Mouse (Mus musculus) MEL (cell line): ENCODE measurements at regions not wholly inside any gene's neighbourhood (a gene's known extent, or its start where the extent isn't known, plus 50 kb on each side); places are given as distances from the start of the nearest gene placed in this dataset.

Experiments
- DNase-seq: peaks from one replicate; pipeline ENCODE4 v3.0.0; 2011; ENCODE audit warnings: low read depth, low spot score
- H3K27ac ChIP-seq: 2 replicates; pipeline ENCODE4 v1.5.1; 2012; ENCODE audit warnings: low read depth, mild to moderate bottlenecking, control low read depth, low read length, moderate library complexity; ENCODE audit not compliant: control insufficient read depth
- H3K27me3 ChIP-seq, 2 experiments: fragments of 150-350 bp in 1 of 2; sonication (generic) in 1 of 2; 2 replicates each; pipeline ENCODE4 v1.6.1; 2012; ENCODE audit warnings: low read length in 2 of 2, mild to moderate bottlenecking in 2 of 2, improper control_type of control experiment in 1 of 2, moderate library complexity in 1 of 2; ENCODE audit not compliant: insufficient read depth in 2 of 2, control insufficient read depth in 1 of 2
- H3K36me3 ChIP-seq, 2 experiments: 2 replicates each; pipeline ENCODE4 v1.6.1; 2012 to 2014; ENCODE audit warnings: low read length in 2 of 2, improper control_type of control experiment in 1 of 2, inconsistent platforms in 1 of 2, mild to moderate bottlenecking in 1 of 2; ENCODE audit not compliant: insufficient read depth in 2 of 2, control insufficient read depth in 1 of 2
- H3K4me1 ChIP-seq, 2 experiments: fragments of 150-350 bp in 1 of 2; sonication (generic) in 1 of 2; 2 replicates each; pipeline ENCODE4 v1.6.1; 2012; ENCODE audit warnings: low read length in 2 of 2, improper control_type of control experiment in 1 of 2, mild to moderate bottlenecking in 1 of 2; ENCODE audit not compliant: insufficient read depth in 2 of 2, control insufficient read depth in 1 of 2
- H3K4me3 ChIP-seq, 2 experiments: fragments of 150-350 bp in 1 of 2; sonication (generic) in 1 of 2; 2 replicates each; pipeline ENCODE4 v1.5.1; 2012; ENCODE audit warnings: low read depth in 2 of 2, low read length in 2 of 2, mild to moderate bottlenecking in 2 of 2, moderate library complexity in 2 of 2, control low read depth in 1 of 2, improper control_type of control experiment in 1 of 2; ENCODE audit not compliant: control insufficient read depth in 1 of 2, insufficient read depth in 1 of 2
- H3K79me2 ChIP-seq: 2 replicates; pipeline ENCODE4 v1.6.1; 2012; ENCODE audit warnings: mild to moderate bottlenecking, low read length, moderate library complexity; ENCODE audit not compliant: control insufficient read depth, poor library complexity, insufficient read depth
- H3K9ac ChIP-seq: 2 replicates; pipeline ENCODE4 v1.6.1; 2012; ENCODE audit warnings: low read depth, mild to moderate bottlenecking, control low read depth, low read length, moderate library complexity; ENCODE audit not compliant: control insufficient read depth, poor library complexity, severe bottlenecking
- H3K9me3 ChIP-seq: fragments of 150-350 bp; sonication (generic); replicated peaks from 2 replicates; pipeline ENCODE4 v1.6.1; 2012; ENCODE audit warnings: mild to moderate bottlenecking, low read length, improper control_type of control experiment, moderate library complexity; ENCODE audit not compliant: insufficient read depth
- BHLHE40 ChIP-seq: IDR thresholded peaks from 2 replicates; pipeline ENCODE4 v1.6.1; 2012; ENCODE audit warnings: low read depth, mild to moderate bottlenecking, inconsistent platforms, low read length, improper control_type of control experiment, borderline replicate concordance
- CHD1 ChIP-seq: IDR thresholded peaks from 2 replicates; pipeline ENCODE4 v1.6.1; 2012; ENCODE audit warnings: low read depth, mild to moderate bottlenecking, inconsistent platforms, low read length, improper control_type of control experiment
- CHD2 ChIP-seq: IDR thresholded peaks from 2 replicates; pipeline ENCODE4 v1.6.1; 2011; ENCODE audit warnings: low read length, improper control_type of control experiment
- CTCF ChIP-seq, 3 experiments: IDR thresholded peaks in 2 of 3; conservative IDR thresholded peaks in 1 of 3; 2 replicates each; pipeline ENCODE4 v1.5.1; 2011 to 2012; ENCODE audit warnings: low read length in 3 of 3, low read depth in 2 of 3, mild to moderate bottlenecking in 2 of 3, improper control_type of control experiment in 1 of 3, inconsistent platforms in 1 of 3, mixed read lengths in 1 of 3, moderate library complexity in 1 of 3; ENCODE audit not compliant: control insufficient read depth in 1 of 3, insufficient read depth in 1 of 3, poor library complexity in 1 of 3, severe bottlenecking in 1 of 3
- E2F4 ChIP-seq: IDR thresholded peaks from 2 replicates; pipeline ENCODE4 v1.6.1; 2011; ENCODE audit warnings: low read depth, low read length, improper control_type of control experiment, borderline replicate concordance
- ELF1 ChIP-seq: IDR thresholded peaks from 2 replicates; pipeline ENCODE4 v1.6.1; 2014; ENCODE audit warnings: low read depth, mild to moderate bottlenecking, inconsistent platforms, low read length, improper control_type of control experiment, moderate library complexity
- EP300 ChIP-seq, 2 experiments: IDR thresholded peaks; 2 replicates each; pipeline ENCODE4 v1.6.1; 2011; ENCODE audit warnings: improper control_type of control experiment in 2 of 2, low read length in 2 of 2, low read depth in 1 of 2, mild to moderate bottlenecking in 1 of 2
- GATA1 ChIP-seq: IDR thresholded peaks from 2 replicates; pipeline ENCODE4 v1.6.1; 2011; ENCODE audit warnings: low read depth, low read length, improper control_type of control experiment
- JUND ChIP-seq: IDR thresholded peaks from 2 replicates; pipeline ENCODE4 v1.6.1; 2011; ENCODE audit warnings: low read depth, mild to moderate bottlenecking, improper control_type of control experiment, low read length
- KAT2A ChIP-seq: conservative IDR thresholded peaks from 2 replicates; pipeline ENCODE4 v1.6.1; 2012; ENCODE audit warnings: low read depth, low read length, improper control_type of control experiment, inconsistent platforms
- MAZ ChIP-seq: IDR thresholded peaks from 2 replicates; pipeline ENCODE4 v1.6.1; 2012; ENCODE audit warnings: low read depth, mild to moderate bottlenecking, inconsistent platforms, low read length, improper control_type of control experiment
- MXI1 ChIP-seq: IDR thresholded peaks from 2 replicates; pipeline ENCODE4 v1.6.1; 2011; ENCODE audit warnings: mild to moderate bottlenecking, low read depth, low read length, improper control_type of control experiment
- NELFE ChIP-seq: IDR thresholded peaks from 2 replicates; pipeline ENCODE4 v1.6.1; 2011; ENCODE audit warnings: low read depth, low read length, improper control_type of control experiment
- NRF1 ChIP-seq: IDR thresholded peaks from 2 replicates; pipeline ENCODE4 v1.6.1; 2014; ENCODE audit warnings: low read depth, mild to moderate bottlenecking, inconsistent platforms, low read length, improper control_type of control experiment, moderate library complexity; ENCODE audit not compliant: poor library complexity, insufficient read depth, severe bottlenecking
- POLR2AphosphoS2 ChIP-seq: IDR thresholded peaks from 2 replicates; pipeline ENCODE4 v1.6.1; 2011; ENCODE audit warnings: low read length, improper control_type of control experiment
- POLR2AphosphoS5 ChIP-seq: IDR thresholded peaks from 2 replicates; pipeline ENCODE4 v1.6.1; 2012; ENCODE audit warnings: low read depth, borderline replicate concordance, mild to moderate bottlenecking, inconsistent platforms, low read length, moderate library complexity, mixed read lengths
- RCOR1 ChIP-seq: IDR thresholded peaks from 2 replicates; pipeline ENCODE4 v1.6.1; 2012; ENCODE audit warnings: low read depth, mild to moderate bottlenecking, inconsistent platforms, low read length, improper control_type of control experiment
- SMC3 ChIP-seq: IDR thresholded peaks from 2 replicates; pipeline ENCODE4 v1.6.1; 2011; ENCODE audit warnings: low read depth, low read length, improper control_type of control experiment
- TAL1 ChIP-seq: IDR thresholded peaks from 2 replicates; pipeline ENCODE4 v1.6.1; 2012; ENCODE audit warnings: mild to moderate bottlenecking, inconsistent platforms, low read length, moderate library complexity, mixed read lengths
- TCF12 ChIP-seq: IDR thresholded peaks from 2 replicates; pipeline ENCODE4 v1.6.1; 2014; ENCODE audit warnings: low read depth, mild to moderate bottlenecking, inconsistent platforms, low read length, improper control_type of control experiment, moderate library complexity
- ZC3H11A ChIP-seq: IDR thresholded peaks from 2 replicates; pipeline ENCODE4 v1.6.1; 2012; ENCODE audit warnings: low read depth, mild to moderate bottlenecking, inconsistent platforms, low read length, improper control_type of control experiment

GRCm38 (mm10) chr3:155381910-155382309 is 288.7 kb downstream of the Lrriq3 start:
- Histone ChIP-seq H3K4me3 (no peak overlapping the region), H3K27ac (no peak overlapping the region), H3K4me1 (no peaks in the 10 kb centered on the region), H3K9ac (no peak overlapping the region), H3K36me3 (no peaks in the 10 kb centered on the region), H3K79me2 (no peaks in the 10 kb centered on the region), H3K27me3 (no peaks in the 10 kb centered on the region), H3K9me3 (no peaks in the 10 kb centered on the region)
- DNase-seq, result no peak
- no peak for TF ChIP-seq POLR2AphosphoS5
- no peak for TF ChIP-seq BHLHE40
- TF ChIP-seq ZC3H11A, result no peak

GRCm38 (mm10) chr3:155382817-155383216 is 289.6 kb downstream of the Lrriq3 start:
- DNase-seq, result no peak
- no peaks in the 10 kb centered on the region for H3K36me3 ChIP-seq
- H3K79me2 ChIP-seq, result no peaks in the 10 kb centered on the region
- H3K4me1 ChIP-seq, result no peaks in the 10 kb centered on the region
- no peaks in the 10 kb centered on the region for H3K27me3 ChIP-seq
- no peak overlapping the region for H3K9ac ChIP-seq
- H3K9me3 ChIP-seq, result no peaks in the 10 kb centered on the region
- no peak overlapping the region for H3K4me3 ChIP-seq
- TF ChIP-seq GATA1 (no peak), CTCF (IDR thresholded peaks at IDR 0.05 in 2 of 3, conservative IDR thresholded peaks at IDR 0.05 in 1 of 3; ENCODE audit: control insufficient read depth in 1 of 3, insufficient read depth in 1 of 3, low read depth in 2 of 3, low read length in 3 of 3, poor library complexity in 1 of 3, severe bottlenecking in 1 of 3) (no peak), KAT2A (no peak), POLR2AphosphoS5 (no peak), MXI1 (no peak), ELF1 (no peak)
- H3K27ac ChIP-seq, result no peak overlapping the region

DNA sequence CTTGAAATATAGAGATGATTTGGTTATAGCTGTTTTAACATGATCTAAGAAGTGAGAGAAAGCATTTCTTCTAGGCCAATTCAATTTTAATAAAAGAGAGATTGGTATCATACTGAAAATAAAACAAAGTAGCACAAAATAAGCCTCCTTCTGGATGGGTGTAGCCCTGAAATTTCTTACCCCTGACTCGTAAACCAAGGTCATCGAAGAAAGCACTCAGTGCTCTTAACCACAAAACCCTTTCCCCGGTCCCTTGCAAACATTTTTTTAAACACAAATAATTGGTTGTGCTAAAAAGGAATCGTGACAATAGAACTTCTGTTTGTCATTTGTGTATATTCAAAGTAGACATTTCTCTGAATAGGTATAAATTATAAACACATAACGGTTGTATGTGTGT is 297.4 kb downstream of the Lrriq3 start:
- Histone ChIP-seq H3K9me3 (no peaks in the 10 kb centered on the region), H3K27ac (no peak overlapping the region), H3K4me3 (no peak overlapping the region)
- TF ChIP-seq EP300 (IDR thresholded peaks at IDR 0.05; ENCODE audit: low read depth in 1 of 2, low read length in 2 of 2) (no peak), ELF1 (no peak), JUND (no peak), E2F4 (no peak), SMC3 (no peak), TCF12 (no peak), POLR2AphosphoS5 (no peak), POLR2AphosphoS2 (no peak), NELFE (no peak), CHD2 (no peak), CHD1 (no peak), MAZ (no peak), NRF1 (no peak), RCOR1 (no peak), TAL1 (no peak)
- TF ChIP-seq, all 39 proteins: peak for 0
- Histone ChIP-seq H3K4me1 (no peaks in the 10 kb centered on the region), H3K27me3 (no peaks in the 10 kb centered on the region), H3K36me3 (no peaks in the 10 kb centered on the region), H3K79me2 (no peaks in the 10 kb centered on the region), H3K9ac (no peak overlapping the region)
- DNase-seq, result no peak
